Mouse (Mus musculus) embryo, embryonic 9.5 days (tissue): ENCODE results near the gene Fam131a.

ENCODE experiments used
- DNase-seq: peaks from one replicate; pipeline ENCODE4 v3.0.0-alpha.2; 2017; ENCODE audit errors: extremely low spot score

Fam131a gene

GRCm38 (mm10) chr16:20695622-20696323 is 2.7 kb downstream of the Fam131a start:
- DNase-seq = peak; percentile 77

GRCm38 (mm10) chr16:20699266-20699665 is 6.2 kb downstream of the Fam131a start:
- no peak for DNase-seq

- DNase-seq = no peak
Observed at GRCm38 (mm10) chr16:20700036-20700435, 7.0 kb downstream of the Fam131a start.

GRCm38 (mm10) chr16:20701316-20701715 is 8.3 kb downstream of the Fam131a start:
- no peak for DNase-seq

- peak; percentile 32 for DNase-seq
Observed at GRCm38 (mm10) chr16:20701729-20702521, 8.9 kb downstream of the Fam131a start.

- DNase-seq = peak; percentile 82
Observed at GRCm38 (mm10) chr16:20702522-20702893, 9.5 kb downstream of the Fam131a start.

GRCm38 (mm10) chr16:20703071-20703470 is 10.0 kb downstream of the Fam131a start:
- DNase-seq = no peak

- DNase-seq = no peak
Observed at GRCm38 (mm10) chr16:20703699-20704400, 10.8 kb downstream of the Fam131a start.

- no peak for DNase-seq
Observed at GRCm38 (mm10) chr16:20705786-20706185, 12.7 kb downstream of the Fam131a start.

- no peak for DNase-seq
Observed at GRCm38 (mm10) chr16:20706407-20707055, 13.5 kb downstream of the Fam131a start.

- DNase-seq = no peak
Observed at GRCm38 (mm10) chr16:20708220-20708938, 15.3 kb downstream of the Fam131a start.

GRCm38 (mm10) chr16:20708939-20709734 is 16.1 kb downstream of the Fam131a start:
- DNase-seq = peak; percentile 79

GRCm38 (mm10) chr16:20710370-20710769 is 17.3 kb downstream of the Fam131a start:
- no peak for DNase-seq

GRCm38 (mm10) chr16:20710810-20711209 is 17.8 kb downstream of the Fam131a start:
- DNase-seq = no peak

- no peak for DNase-seq
Observed at GRCm38 (mm10) chr16:20712190-20712589, 19.1 kb downstream of the Fam131a start.

GRCm38 (mm10) chr16:20712889-20713288 is 19.8 kb downstream of the Fam131a start:
- no peak for DNase-seq

GRCm38 (mm10) chr16:20714307-20715080 is 21.5 kb downstream of the Fam131a start:
- DNase-seq = no peak

GRCm38 (mm10) chr16:20715161-20715560 is 22.1 kb downstream of the Fam131a start:
- DNase-seq = no peak

- DNase-seq = no peak
Observed at GRCm38 (mm10) chr16:20715566-20715965, 22.5 kb downstream of the Fam131a start.
